Mouse (Mus musculus) ES-E14 (cell line): ENCODE measurements at regions not wholly inside any gene's neighbourhood (a gene's known extent, or its start where the extent isn't known, plus 50 kb on each side); places are given as distances from the start of the nearest gene placed in this dataset.

Experiments
- CHD2 ChIP-seq: IDR thresholded peaks from 2 replicates; pipeline ENCODE4 v1.6.1; 2014; ENCODE audit warnings: mild to moderate bottlenecking, low read depth, low read length, inconsistent platforms
- HCFC1 ChIP-seq: IDR thresholded peaks from 2 replicates; pipeline ENCODE4 v1.6.1; 2012; ENCODE audit warnings: low read length, inconsistent platforms, borderline replicate concordance; ENCODE audit not compliant: insufficient read depth
- MAFK ChIP-seq: IDR thresholded peaks from 2 replicates; pipeline ENCODE4 v1.6.1; 2014; ENCODE audit warnings: mild to moderate bottlenecking, low read depth, low read length, inconsistent platforms; ENCODE audit not compliant: insufficient read depth
- ZC3H11A ChIP-seq: IDR thresholded peaks from 2 replicates; pipeline ENCODE4 v1.6.1; 2012; ENCODE audit warnings: low read depth, mild to moderate bottlenecking, inconsistent platforms, low read length, borderline replicate concordance
- ZNF384 ChIP-seq: IDR thresholded peaks from 2 replicates; pipeline ENCODE4 v1.6.1; 2012; ENCODE audit warnings: low read depth, low read length, inconsistent platforms

- TF ChIP-seq ZC3H11A (no peak), ZNF384 (no peak; the same call in 1 of the 2 replicates), CHD2 (no peak), MAFK (no peak), HCFC1 (no peak)
These were observed 156.9 kb upstream of the Isx start for GRCm38 (mm10) chr8:74716030-74716429.
